22 mouse cellular contexts compared by ENCODE assay signal in the genomic region with DNA sequence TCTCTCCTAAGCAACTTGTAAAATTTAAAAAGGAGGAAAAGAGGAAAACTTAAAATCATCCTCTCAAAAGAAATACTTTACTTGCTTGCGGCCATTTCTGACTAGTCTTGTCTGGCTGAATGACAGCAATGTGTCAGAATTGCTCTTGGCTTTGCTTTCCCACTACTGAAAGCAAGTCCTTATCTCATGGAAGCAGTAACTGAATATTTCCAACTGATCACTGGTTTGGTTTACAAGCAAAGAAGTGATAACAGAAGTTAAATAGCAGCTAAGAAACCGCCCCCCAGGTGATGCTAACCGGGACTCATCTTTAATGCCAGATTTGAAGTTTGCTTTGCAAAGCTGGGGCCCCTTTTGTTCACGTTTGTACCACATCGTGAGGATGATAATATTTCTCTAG. TPM values are rescaled to one million over a fixed set of nuclear protein-coding genes. Genes with fewer than 3 reads are reported as not detected.
DNase-seq lines count a peak whose midpoint lies in the region; ATAC-seq lines count a peak whose summit lies in the region.
"Had no signal": no experiment of that assay in that cellular context is flagged by ENCODE, and none has a peak within 500 bp of the region (broad histone marks: within the 10 kb centered on the region; RNA-seq: fewer than 3 reads in every experiment).

No protein-coding gene starts in this region.

- ATAC-seq in liver, embryonic 13.5 days (ENCODE audit: low read depth): no peak
- ATAC-seq in liver, embryonic 11.5 days (replicated peaks; ENCODE audit: low FRiP score): no peak
- no peak for ATAC-seq in midbrain, embryonic 11.5 days (ENCODE audit: low FRiP score)
- no peak for ATAC-seq in midbrain, embryonic 16.5 days
- ATAC-seq in megakaryocyte progenitor cell, adult 5-6 weeks (replicated peaks; ENCODE audit: poor library complexity): peak; percentile 38
- ATAC-seq: forebrain, embryonic 14.5 days; forebrain, postnatal 0 days; hindbrain, postnatal 0 days had no signal

- peak; percentile 9 for DNase-seq in liver, embryonic 13.5 days
- no peak for DNase-seq in liver, embryonic 11.5 days (ENCODE audit: low spot score)
- DNase-seq in midbrain, embryonic 11.5 days (ENCODE audit: low spot score, missing footprints): peak; percentile 31
- no peak for DNase-seq in forebrain, embryonic 10.5 days (ENCODE audit: extremely low spot score, low spot score)
- no peak for DNase-seq in frontal cortex, postnatal 36 days (ENCODE audit: low spot score in 2 of 2)
- DNase-seq: adrenal gland, adult 2 months; adrenal gland, postnatal 14 days; cerebellum, adult 18-20 months; cerebellum, adult 9-10 months; cerebellum, postnatal 14 days; forebrain, postnatal 0 days; gastrocnemius, postnatal 25 days; heart, adult 18-20 months; heart, postnatal 10 days; heart, postnatal 36 days had no signal

- no peak overlapping the region for H3K27ac ChIP-seq in liver, embryonic 13.5 days
- no peak overlapping the region for H3K27ac ChIP-seq in liver, embryonic 11.5 days (ENCODE audit: low read depth, low read length)
- H3K27ac ChIP-seq in midbrain, embryonic 11.5 days (ENCODE audit: low read depth, low read length): no peak overlapping the region
- no peak overlapping the region for H3K27ac ChIP-seq in midbrain, embryonic 16.5 days (ENCODE audit: low read length)
- no peak overlapping the region for H3K27ac ChIP-seq in forebrain, embryonic 10.5 days
- H3K27ac ChIP-seq: heart, embryonic 15.5 days; hindbrain, embryonic 14.5 days; hindbrain, postnatal 0 days had no signal

- no peak overlapping the region for H3K4me3 ChIP-seq in liver, embryonic 13.5 days (replicated peaks)
- H3K4me3 ChIP-seq in liver, embryonic 11.5 days (ENCODE audit: low read depth, low read length): no peak overlapping the region
- H3K4me3 ChIP-seq in midbrain, embryonic 11.5 days (ENCODE audit: low read depth, low read length): no peak overlapping the region
- no peak overlapping the region for H3K4me3 ChIP-seq in midbrain, embryonic 16.5 days (ENCODE audit: low read depth, low read length)
- H3K4me3 ChIP-seq in forebrain, embryonic 10.5 days: no peak overlapping the region
- H3K4me3 ChIP-seq: heart, embryonic 12.5 days; heart, embryonic 15.5 days had no signal

- no peaks in the 10 kb centered on the region for H3K9me3 ChIP-seq in liver, embryonic 13.5 days (replicated peaks)
- no peaks in the 10 kb centered on the region for H3K9me3 ChIP-seq in liver, embryonic 11.5 days (ENCODE audit: control insufficient read depth, low read length)
- no peaks in the 10 kb centered on the region for H3K9me3 ChIP-seq in midbrain, embryonic 11.5 days (ENCODE audit: control insufficient read depth, low read length)
- H3K9me3 ChIP-seq in midbrain, embryonic 16.5 days (replicated peaks; ENCODE audit: control insufficient read depth, low read length, poor library complexity, severe bottlenecking): no peaks in the 10 kb centered on the region
- H3K9me3 ChIP-seq in forebrain, embryonic 10.5 days: no peaks in the 10 kb centered on the region
- H3K9me3 ChIP-seq: heart, embryonic 12.5 days; heart, embryonic 15.5 days had no signal

- peaks cover 43% of the 10 kb centered on the region for H3K4me1 ChIP-seq in liver, embryonic 13.5 days (replicated peaks)
- H3K4me1 ChIP-seq in liver, embryonic 11.5 days (replicated peaks; ENCODE audit: control insufficient read depth, insufficient read depth, low read length): peaks cover 16% of the 10 kb centered on the region
- peaks cover 6% of the 10 kb centered on the region; the same call in 1 of the 2 replicates for H3K4me1 ChIP-seq in midbrain, embryonic 11.5 days (ENCODE audit: control insufficient read depth, insufficient read depth, low read length)
- H3K4me1 ChIP-seq in midbrain, embryonic 16.5 days (ENCODE audit: control insufficient read depth, insufficient read depth, low read length): peaks cover 20% of the 10 kb centered on the region
- peaks cover 24% of the 10 kb centered on the region for H3K4me1 ChIP-seq in forebrain, embryonic 10.5 days

- H3K27me3 ChIP-seq in liver, embryonic 13.5 days: no peaks in the 10 kb centered on the region
- no peaks in the 10 kb centered on the region for H3K27me3 ChIP-seq in liver, embryonic 11.5 days (replicated peaks; ENCODE audit: control insufficient read depth, insufficient read depth, low read length)
- H3K27me3 ChIP-seq in midbrain, embryonic 11.5 days (ENCODE audit: control insufficient read depth, insufficient read depth, low read length): no peaks in the 10 kb centered on the region
- no peaks in the 10 kb centered on the region for H3K27me3 ChIP-seq in midbrain, embryonic 16.5 days (ENCODE audit: control insufficient read depth, insufficient read depth, low read depth, low read length)
- no peaks in the 10 kb centered on the region for H3K27me3 ChIP-seq in forebrain, embryonic 10.5 days (ENCODE audit: poor library complexity, severe bottlenecking)
- H3K27me3 ChIP-seq: heart, embryonic 12.5 days; heart, embryonic 15.5 days had no signal

- WGBS in liver, embryonic 13.5 days (ENCODE audit: insufficient replicate concordance): 22% methylated on average over 5 of the region's 5 CpGs
- WGBS in liver, embryonic 11.5 days: 57% methylated on average over 5 of the region's 5 CpGs
- WGBS in midbrain, embryonic 11.5 days: 75% methylated on average over 5 of the region's 5 CpGs
- 84% methylated on average over 5 of the region's 5 CpGs for WGBS in midbrain, embryonic 16.5 days
- 75% methylated on average over 5 of the region's 5 CpGs for WGBS in forebrain, embryonic 10.5 days

- no peak overlapping the region for H3K4me2 ChIP-seq in liver, embryonic 13.5 days
- no peak overlapping the region for H3K4me2 ChIP-seq in liver, embryonic 11.5 days
- no peak overlapping the region for H3K4me2 ChIP-seq in midbrain, embryonic 11.5 days
- no peak overlapping the region for H3K4me2 ChIP-seq in midbrain, embryonic 16.5 days (ENCODE audit: low read length)
- H3K4me2 ChIP-seq: heart, embryonic 12.5 days; heart, embryonic 15.5 days; hindbrain, embryonic 14.5 days had no signal

- H3K36me3 ChIP-seq in liver, embryonic 13.5 days: peaks cover 4% of the 10 kb centered on the region
- peaks cover 1% of the 10 kb centered on the region; the same call in 1 of the 2 replicates for H3K36me3 ChIP-seq in liver, embryonic 11.5 days (ENCODE audit: control insufficient read depth, insufficient read depth, low read length)
- H3K36me3 ChIP-seq in midbrain, embryonic 11.5 days (ENCODE audit: control insufficient read depth, insufficient read depth, low read length): no peaks in the 10 kb centered on the region
- no peaks in the 10 kb centered on the region for H3K36me3 ChIP-seq in midbrain, embryonic 16.5 days (ENCODE audit: control insufficient read depth, insufficient read depth, low read length)
- peaks cover 4% of the 10 kb centered on the region for H3K36me3 ChIP-seq in forebrain, embryonic 10.5 days (replicated peaks)

- H3K9ac ChIP-seq in liver, embryonic 13.5 days: no peak overlapping the region
- H3K9ac ChIP-seq in liver, embryonic 11.5 days (ENCODE audit: low read depth, low read length): no peak overlapping the region
- no peak overlapping the region for H3K9ac ChIP-seq in midbrain, embryonic 11.5 days (ENCODE audit: low read length)
- no peak overlapping the region for H3K9ac ChIP-seq in midbrain, embryonic 16.5 days (ENCODE audit: low read depth, low read length)
- H3K9ac ChIP-seq: forebrain, postnatal 0 days; heart, embryonic 12.5 days; heart, embryonic 15.5 days; hindbrain, embryonic 14.5 days had no signal

RNA-seq across cellular contexts. Expression of gene Dnajc19, which starts 2.5 kb away (rescaled TPM):
- 164 and 176 TPM in 2 replicates for polyA plus RNA-seq in liver, embryonic 13.5 days (2015; fragmentation: Nextera tagmentation; extraction: Ambion mirVana)
- 226 and 227 TPM in 2 replicates for polyA plus RNA-seq in liver, embryonic 11.5 days (2014; fragmentation: Nextera tagmentation; extraction: Ambion mirVana)
- 165 and 186 TPM in 2 replicates for polyA plus RNA-seq in midbrain, embryonic 11.5 days (2014; fragmentation: Nextera tagmentation; extraction: Ambion mirVana)
- polyA plus RNA-seq in midbrain, embryonic 16.5 days (2015; fragmentation: Nextera tagmentation; extraction: Ambion mirVana): 107 and 118 TPM in 2 replicates
- 155 and 171 TPM in 2 replicates for total RNA-seq in megakaryocyte progenitor cell, adult 5-6 weeks (2015)
- total RNA-seq in megakaryocyte progenitor cell, adult 5-6 weeks (2017): 183 and 206 TPM in 2 replicates
- polyA plus RNA-seq in forebrain, embryonic 10.5 days (2016; fragmentation: Nextera tagmentation; extraction: Ambion mirVana): 195 and 202 TPM in 2 replicates

Comparison
In these comparisons a context has a peak if more than half of its experiments do, and no peak if none do; other contexts are left out.
1. DNase-seq: peak in liver, embryonic 13.5 days (single experiment) and midbrain, embryonic 11.5 days (single experiment); none in liver, embryonic 11.5 days (single experiment), forebrain, embryonic 10.5 days (single experiment) and frontal cortex, postnatal 36 days (0 of 2).